Comparison of ENCODE assay signal across 9 mouse cellular contexts in the genomic region with DNA sequence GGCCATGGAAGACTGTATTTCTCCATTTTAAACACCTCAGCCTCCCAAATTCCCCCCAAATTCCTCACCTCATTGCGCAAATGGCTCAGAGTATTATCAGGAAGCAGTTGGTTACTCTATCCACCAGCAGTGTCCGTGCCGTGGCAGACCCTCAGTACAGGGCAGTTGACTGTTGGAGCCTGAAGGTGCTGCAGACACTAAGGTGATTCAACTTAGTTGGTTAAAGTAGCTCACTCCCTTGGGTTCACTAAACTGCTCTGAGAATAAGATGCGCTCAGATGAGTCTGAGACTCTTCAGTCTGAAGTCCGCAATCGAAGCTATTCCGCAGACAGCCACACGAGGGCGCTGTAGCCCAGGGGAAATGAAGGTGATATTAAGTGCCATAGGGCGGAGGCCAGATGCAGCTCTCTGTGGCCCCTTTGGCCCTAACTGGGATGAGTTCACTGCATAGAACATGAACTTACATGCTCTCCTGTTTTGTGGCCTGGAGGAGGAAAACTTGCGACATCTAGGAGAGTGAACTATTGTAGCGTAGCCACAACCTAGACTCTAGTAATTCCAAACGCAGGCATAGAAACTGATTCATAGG.
A peak's percentile ranks its signal among the peaks of the same experiment; 100 is the strongest.
DNase-seq lines count a peak whose midpoint lies in the region; ATAC-seq and TF ChIP-seq lines count a peak whose summit lies in the region.
"Had no signal": no experiment of that assay in that cellular context is flagged by ENCODE, and none has a peak within 500 bp of the region (broad histone marks: within the 10 kb centered on the region; RNA-seq: fewer than 3 reads in every experiment).

No protein-coding gene starts in this region.

- H3K4me2 ChIP-seq in kidney, embryonic 15.5 days = no peak overlapping the region
- no peak overlapping the region for H3K4me2 ChIP-seq in forebrain, embryonic 14.5 days (ENCODE audit: low read length)
- H3K4me2 ChIP-seq in neural tube, embryonic 13.5 days = no peak overlapping the region
- H3K4me2 ChIP-seq: embryonic facial prominence, embryonic 13.5 days had no signal

- no peak overlapping the region for H3K27ac ChIP-seq in kidney, embryonic 15.5 days
- H3K27ac ChIP-seq in forebrain, embryonic 14.5 days (ENCODE audit: low read depth, low read length) = no peak overlapping the region
- H3K27ac ChIP-seq in liver, adult 2 months (replicated peaks; ENCODE audit: insufficient read depth, low read depth, low read length) = no peak overlapping the region
- no peak overlapping the region for H3K27ac ChIP-seq in neural tube, embryonic 13.5 days (replicated peaks)
- H3K27ac ChIP-seq: embryonic facial prominence, embryonic 13.5 days had no signal

- H3K79me2 ChIP-seq in liver, adult 2 months (ENCODE audit: control insufficient read depth, insufficient read depth, low read length) = no peaks in the 10 kb centered on the region

- TF ChIP-seq CTCF in liver, adult 2 months (IDR thresholded peaks at IDR 0.05; ENCODE audit: low read depth, low read length) = peak; percentile 84

- TF ChIP-seq POLR2A in liver, adult 2 months (IDR thresholded peaks at IDR 0.05; ENCODE audit: extremely low read depth, insufficient read depth, low read length) = no peak

- no peak overlapping the region for H3K9ac ChIP-seq in kidney, embryonic 15.5 days
- H3K9ac ChIP-seq in forebrain, embryonic 14.5 days (ENCODE audit: low read length) = no peak overlapping the region
- no peak overlapping the region for H3K9ac ChIP-seq in liver, adult 2 months (ENCODE audit: low read depth, low read length)
- no peak overlapping the region for H3K9ac ChIP-seq in neural tube, embryonic 13.5 days
- H3K9ac ChIP-seq: embryonic facial prominence, embryonic 13.5 days had no signal

- ATAC-seq in kidney, embryonic 15.5 days (replicated peaks; ENCODE audit: low FRiP score) = no peak
- peak; percentile 48; the same call in 1 of the 2 replicates for ATAC-seq in forebrain, embryonic 14.5 days
- peak; percentile 75 for ATAC-seq in neural tube, embryonic 13.5 days (ENCODE audit: low read depth)

- H3K4me3 ChIP-seq in kidney, embryonic 15.5 days (replicated peaks) = no peak overlapping the region
- H3K4me3 ChIP-seq in forebrain, embryonic 14.5 days (ENCODE audit: low read depth, low read length) = no peak overlapping the region
- no peak overlapping the region for H3K4me3 ChIP-seq in liver, adult 2 months (ENCODE audit: insufficient read depth, low read depth, low read length)
- no peak overlapping the region for H3K4me3 ChIP-seq in neural tube, embryonic 13.5 days
- H3K4me3 ChIP-seq: embryonic facial prominence, embryonic 13.5 days had no signal

- peak; percentile 12 to 40 for DNase-seq in kidney, adult 8-10 months
- DNase-seq in cerebellum, adult 11 months = peak; percentile 44
- DNase-seq in forebrain, embryonic 14.5 days (ENCODE audit: low spot score) = peak; percentile 75
- DNase-seq in induced T-regulatory cell, adult 2 months (ENCODE audit: low read depth) = peak; percentile 59
- peak; percentile 3 for DNase-seq in liver, adult 2 months (ENCODE audit: extremely low read depth, low read depth, low spot score)
- peak; percentile 38 for DNase-seq in thymus, postnatal 25 days

- no peaks in the 10 kb centered on the region for H3K36me3 ChIP-seq in kidney, embryonic 15.5 days
- no peaks in the 10 kb centered on the region for H3K36me3 ChIP-seq in forebrain, embryonic 14.5 days (ENCODE audit: control insufficient read depth, insufficient read depth, low read length)
- H3K36me3 ChIP-seq in liver, adult 2 months (ENCODE audit: control insufficient read depth, insufficient read depth, low read length) = no peaks in the 10 kb centered on the region
- no peaks in the 10 kb centered on the region for H3K36me3 ChIP-seq in neural tube, embryonic 13.5 days
- H3K36me3 ChIP-seq: embryonic facial prominence, embryonic 13.5 days had no signal

- no peaks in the 10 kb centered on the region for H3K27me3 ChIP-seq in kidney, embryonic 15.5 days
- no peaks in the 10 kb centered on the region for H3K27me3 ChIP-seq in forebrain, embryonic 14.5 days (replicated peaks; ENCODE audit: control insufficient read depth, insufficient read depth, low read length)
- H3K27me3 ChIP-seq in liver, adult 2 months (ENCODE audit: control insufficient read depth, insufficient read depth, low read length) = no peaks in the 10 kb centered on the region
- no peaks in the 10 kb centered on the region for H3K27me3 ChIP-seq in neural tube, embryonic 13.5 days
- H3K27me3 ChIP-seq: embryonic facial prominence, embryonic 13.5 days had no signal

- no peaks in the 10 kb centered on the region for H3K9me3 ChIP-seq in kidney, embryonic 15.5 days (replicated peaks)
- H3K9me3 ChIP-seq in forebrain, embryonic 14.5 days (replicated peaks; ENCODE audit: control insufficient read depth, low read length) = no peaks in the 10 kb centered on the region
- no peaks in the 10 kb centered on the region for H3K9me3 ChIP-seq in neural tube, embryonic 13.5 days
- H3K9me3 ChIP-seq: embryonic facial prominence, embryonic 13.5 days had no signal

- WGBS in kidney, embryonic 15.5 days = 33% methylated on average over 13 of the region's 13 CpGs
- WGBS in forebrain, embryonic 14.5 days = 40% methylated on average over 13 of the region's 13 CpGs
- WGBS in liver, adult 2 months = 35% methylated on average over 13 of the region's 13 CpGs
- 36% methylated on average over 13 of the region's 13 CpGs for whole genome bisulfite sequencing in neural tube, embryonic 13.5 days

- H3K4me1 ChIP-seq in kidney, embryonic 15.5 days = no peaks in the 10 kb centered on the region
- no peaks in the 10 kb centered on the region for H3K4me1 ChIP-seq in forebrain, embryonic 14.5 days (ENCODE audit: control insufficient read depth, insufficient read depth, low read length)
- H3K4me1 ChIP-seq in liver, adult 2 months (ENCODE audit: control insufficient read depth, insufficient read depth, low read length) = no peaks in the 10 kb centered on the region
- no peaks in the 10 kb centered on the region for H3K4me1 ChIP-seq in neural tube, embryonic 13.5 days (replicated peaks)
- H3K4me1 ChIP-seq: embryonic facial prominence, embryonic 13.5 days had no signal

Comparison
In these comparisons a context has a peak if more than half of its experiments do, and no peak if none do; other contexts are left out.
1. DNase-seq: peak in every context shown above with its lines; median percentile 75 in forebrain, embryonic 14.5 days; 59 in induced T-regulatory cell, adult 2 months; 44 in cerebellum, adult 11 months; 38 in thymus, postnatal 25 days; 26 in kidney, adult 8-10 months; 3 in liver, adult 2 months.